Mouse (Mus musculus) thymus, postnatal 14 days (tissue): ENCODE measurements around the gene Rtl10.
"Not testable (repeated sequence)": the region's sequence is repeated elsewhere in the genome, so short reads cannot be mapped to it uniquely, and the experiment has no call there.

Experiments used
- DNase-seq: peaks from one replicate; pipeline ENCODE4 v3.0.0; 2021

Rtl10 gene

GRCm38 (mm10) chr16:18483839-18484238, 14.9 kb upstream of the Rtl10 start:
- DNase-seq: no peak

- no peak for DNase-seq
Measured at GRCm38 (mm10) chr16:18484386-18484785, 14.3 kb upstream of the Rtl10 start.

- DNase-seq: no peak
Measured at GRCm38 (mm10) chr16:18484794-18485435, 13.8 kb upstream of the Rtl10 start.

GRCm38 (mm10) chr16:18486126-18486525, 12.6 kb upstream of the Rtl10 start:
- no peak for DNase-seq

- DNase-seq: no peak
Measured at GRCm38 (mm10) chr16:18490281-18490680, 8.4 kb upstream of the Rtl10 start.

GRCm38 (mm10) chr16:18490894-18491293, 7.8 kb upstream of the Rtl10 start:
- DNase-seq: no peak

- peak; percentile 74 for DNase-seq
Measured at GRCm38 (mm10) chr16:18497865-18498515, 711 bp upstream of the Rtl10 start.

GRCm38 (mm10) chr16:18498996-18499395, 295 bp downstream of the Rtl10 start:
- no peak for DNase-seq

- peak; percentile 68 for DNase-seq
Measured at GRCm38 (mm10) chr16:18501531-18501930, 2.8 kb downstream of the Rtl10 start.

GRCm38 (mm10) chr16:18503566-18504342, 5.1 kb downstream of the Rtl10 start:
- peak; percentile 71 for DNase-seq

- DNase-seq: no peak
Measured at GRCm38 (mm10) chr16:18506524-18507199, 8.0 kb downstream of the Rtl10 start.

- DNase-seq: no peak
Measured at GRCm38 (mm10) chr16:18507200-18507549, 8.5 kb downstream of the Rtl10 start.

- DNase-seq: no peak
Measured at GRCm38 (mm10) chr16:18511741-18512140, 13.0 kb downstream of the Rtl10 start.

- DNase-seq: no peak
Measured at GRCm38 (mm10) chr16:18513508-18513907, 14.8 kb downstream of the Rtl10 start.

GRCm38 (mm10) chr16:18518091-18518490, 19.4 kb downstream of the Rtl10 start:
- peak; percentile 85 for DNase-seq

GRCm38 (mm10) chr16:18523563-18524245, 25.0 kb downstream of the Rtl10 start:
- DNase-seq: no peak

GRCm38 (mm10) chr16:18528656-18529055, 30.0 kb downstream of the Rtl10 start:
- no peak for DNase-seq

- DNase-seq: not testable (repeated sequence)
Measured at GRCm38 (mm10) chr16:18533061-18533460, 34.4 kb downstream of the Rtl10 start.

- DNase-seq: no peak
Measured at GRCm38 (mm10) chr16:18537407-18537990, 38.8 kb downstream of the Rtl10 start.

- DNase-seq: no peak
Measured at GRCm38 (mm10) chr16:18539281-18539680, 40.6 kb downstream of the Rtl10 start.

- DNase-seq: no peak
Measured at GRCm38 (mm10) chr16:18543151-18543829, 44.6 kb downstream of the Rtl10 start.

GRCm38 (mm10) chr16:18547891-18548290, 49.2 kb downstream of the Rtl10 start:
- no peak for DNase-seq
